Mouse (Mus musculus) testis, adult 2 months (tissue): ENCODE measurements at regions not wholly inside any gene's neighbourhood (a gene's known extent, or its start where the extent isn't known, plus 50 kb on each side); places are given as distances from the start of the nearest gene placed in this dataset.

Experiments used
- CTCF ChIP-seq: fragments of 200-500 bp; IDR thresholded peaks from 2 replicates; pipeline ENCODE4 v1.5.1; 2012; ENCODE audit warnings: low read depth, mild to moderate bottlenecking, inconsistent platforms, low read length, moderate library complexity; ENCODE audit not compliant: control insufficient read depth, insufficient read depth, insufficient replicate concordance
- POLR2A ChIP-seq: fragments of 200-500 bp; IDR thresholded peaks from 2 replicates; pipeline ENCODE4 v1.6.1; 2012; ENCODE audit warnings: low read depth, mild to moderate bottlenecking, inconsistent platforms, low read length, moderate library complexity; ENCODE audit not compliant: control insufficient read depth

DNA sequence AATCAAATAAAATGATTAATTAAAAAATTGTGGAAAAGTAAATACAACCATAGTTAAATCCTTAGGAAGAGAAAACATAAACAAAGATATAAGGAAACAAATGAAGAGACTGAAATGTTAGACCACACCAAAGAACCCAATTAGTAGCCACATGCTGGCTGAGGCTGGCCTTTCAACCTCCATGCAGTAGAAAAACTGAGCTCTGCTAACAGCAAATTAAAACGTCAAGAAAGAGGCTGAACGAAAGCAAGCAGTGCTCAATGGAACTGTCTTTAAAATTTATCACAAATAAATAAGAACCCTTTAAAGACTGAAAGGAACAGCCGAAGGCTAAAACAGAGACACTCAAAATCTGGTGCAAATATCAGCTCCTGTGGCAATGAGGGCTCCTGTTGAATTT is 509.3 kb upstream of the Dmac1 start:
- no peak for TF ChIP-seq POLR2A
- TF ChIP-seq CTCF = no peak
